Mouse (Mus musculus): ENCODE data around the gene Ly6g6f.

- TF ChIP-seq CTCF (IDR thresholded peaks at IDR 0.05; ENCODE audit: insufficient read depth, low read length) (no peak), POLR2A (IDR thresholded peaks at IDR 0.05; ENCODE audit: borderline replicate concordance, extremely low read depth, low read depth, low read length) (no peak)
Observed at GRCm38 (mm10) chr17:35061299-35061698, 24.1 kb downstream of the Ly6g6f start.

All from lung, adult 2 months (tissue).